Mouse (Mus musculus): ENCODE measurements around the gene Jagn1. TPM values are rescaled to one million over a fixed set of nuclear protein-coding genes. Genes with fewer than 3 reads are reported as not detected.

The Jagn1 gene
- polyA plus RNA-seq, 1 experiment = 14.4 TPM

- Histone ChIP-seq H3K4me1 (ENCODE audit: control insufficient read depth, insufficient read depth, low read length) (peaks cover 4% of the 10 kb centered on the region), H3K4me3 (replicated peaks; ENCODE audit: control insufficient read depth, low read depth, low read length) (no peak within 1 kb of the TSS), H3K27ac (ENCODE audit: control insufficient read depth, insufficient read depth, low read depth, low read length, poor library complexity) (no peak within 1 kb of the TSS; the same call in 1 of the 2 replicates)
- WGBS = 81% methylated on average over 12 of the region's 12 CpGs
- TF ChIP-seq CTCF (IDR thresholded peaks at IDR 0.05; ENCODE audit: control insufficient read depth, insufficient read depth, low read length) (no peak), POLR2A (IDR thresholded peaks at IDR 0.05; ENCODE audit: borderline replicate concordance, control insufficient read depth, low read depth, low read length) (no peak)
Observed at GRCm38 (mm10) chr6:113471297-113471936, 29.0 kb downstream of the Jagn1 start, which contains the start of gene Il17rc. Gene Il17rc, plus strand, starts transcription at chr6:113471427.

- Histone ChIP-seq H3K4me3 (replicated peaks; ENCODE audit: control insufficient read depth, low read depth, low read length) (no peak overlapping the region), H3K4me1 (ENCODE audit: control insufficient read depth, insufficient read depth, low read length) (peaks cover 4% of the 10 kb centered on the region), H3K27ac (ENCODE audit: control insufficient read depth, insufficient read depth, low read depth, low read length, poor library complexity) (no peak overlapping the region; the same call in 1 of the 2 replicates)
- TF ChIP-seq POLR2A (IDR thresholded peaks at IDR 0.05; ENCODE audit: borderline replicate concordance, control insufficient read depth, low read depth, low read length) (no peak), CTCF (IDR thresholded peaks at IDR 0.05; ENCODE audit: control insufficient read depth, insufficient read depth, low read length) (no peak)
- 75% methylated on average over 10 of the region's 10 CpGs for WGBS
Observed at GRCm38 (mm10) chr6:113472061-113472460, 29.7 kb downstream of the Jagn1 start.

GRCm38 (mm10) chr6:113473246-113473645, 30.9 kb downstream of the Jagn1 start:
- Histone ChIP-seq H3K27ac (ENCODE audit: control insufficient read depth, insufficient read depth, low read depth, low read length, poor library complexity) (no peak overlapping the region), H3K4me1 (ENCODE audit: control insufficient read depth, insufficient read depth, low read length) (peaks cover 4% of the 10 kb centered on the region), H3K4me3 (replicated peaks; ENCODE audit: control insufficient read depth, low read depth, low read length) (no peak overlapping the region)
- 26% methylated on average over 2 of the region's 2 CpGs for WGBS
- TF ChIP-seq POLR2A (IDR thresholded peaks at IDR 0.05; ENCODE audit: borderline replicate concordance, control insufficient read depth, low read depth, low read length) (no peak), CTCF (IDR thresholded peaks at IDR 0.05; ENCODE audit: control insufficient read depth, insufficient read depth, low read length) (no peak)

- Histone ChIP-seq H3K4me1 (ENCODE audit: control insufficient read depth, insufficient read depth, low read length) (peaks cover 4% of the 10 kb centered on the region), H3K4me3 (replicated peaks; ENCODE audit: control insufficient read depth, low read depth, low read length) (no peak overlapping the region), H3K27ac (ENCODE audit: control insufficient read depth, insufficient read depth, low read depth, low read length, poor library complexity) (no peak overlapping the region)
- 78% methylated on average over 6 of the region's 6 CpGs for WGBS
- TF ChIP-seq POLR2A (IDR thresholded peaks at IDR 0.05; ENCODE audit: borderline replicate concordance, control insufficient read depth, low read depth, low read length) (no peak), CTCF (IDR thresholded peaks at IDR 0.05; ENCODE audit: control insufficient read depth, insufficient read depth, low read length) (no peak)
Observed at GRCm38 (mm10) chr6:113473715-113474114, 31.3 kb downstream of the Jagn1 start.

GRCm38 (mm10) chr6:113477353-113477752, 35.0 kb downstream of the Jagn1 start:
- TF ChIP-seq CTCF (IDR thresholded peaks at IDR 0.05; ENCODE audit: control insufficient read depth, insufficient read depth, low read length) (no peak), POLR2A (IDR thresholded peaks at IDR 0.05; ENCODE audit: borderline replicate concordance, control insufficient read depth, low read depth, low read length) (no peak)
- Histone ChIP-seq H3K4me3 (replicated peaks; ENCODE audit: control insufficient read depth, low read depth, low read length) (no peak overlapping the region), H3K27ac (ENCODE audit: control insufficient read depth, insufficient read depth, low read depth, low read length, poor library complexity) (no peak overlapping the region), H3K4me1 (ENCODE audit: control insufficient read depth, insufficient read depth, low read length) (no peaks in the 10 kb centered on the region; the same call in 1 of the 2 replicates)
- WGBS = 72% methylated on average over 7 of the region's 7 CpGs

- Histone ChIP-seq H3K27ac (ENCODE audit: control insufficient read depth, insufficient read depth, low read depth, low read length, poor library complexity) (no peak overlapping the region), H3K4me3 (replicated peaks; ENCODE audit: control insufficient read depth, low read depth, low read length) (no peak overlapping the region), H3K4me1 (ENCODE audit: control insufficient read depth, insufficient read depth, low read length) (no peaks in the 10 kb centered on the region; the same call in 1 of the 2 replicates)
- 91% methylated on average over 10 of the region's 10 CpGs for WGBS
- TF ChIP-seq POLR2A (IDR thresholded peaks at IDR 0.05; ENCODE audit: borderline replicate concordance, control insufficient read depth, low read depth, low read length) (no peak), CTCF (IDR thresholded peaks at IDR 0.05; ENCODE audit: control insufficient read depth, insufficient read depth, low read length) (no peak)
Observed at GRCm38 (mm10) chr6:113478906-113479305, 36.5 kb downstream of the Jagn1 start.

- no peak for TF ChIP-seq CTCF (IDR thresholded peaks at IDR 0.05; ENCODE audit: control insufficient read depth, insufficient read depth, low read length)
- TF ChIP-seq POLR2A (IDR thresholded peaks at IDR 0.05; ENCODE audit: borderline replicate concordance, control insufficient read depth, low read depth, low read length) = no peak
- WGBS = 86% methylated on average over 18 of the region's 18 CpGs
- no peak overlapping the region for H3K27ac ChIP-seq (ENCODE audit: control insufficient read depth, insufficient read depth, low read depth, low read length, poor library complexity)
- H3K4me3 ChIP-seq (replicated peaks; ENCODE audit: control insufficient read depth, low read depth, low read length) = no peak overlapping the region
- H3K4me1 ChIP-seq (ENCODE audit: control insufficient read depth, insufficient read depth, low read length) = no peaks in the 10 kb centered on the region; the same call in 1 of the 2 replicates
Observed at GRCm38 (mm10) chr6:113480555-113481373, 38.4 kb downstream of the Jagn1 start.

- 3% methylated on average over 65 of the region's 65 CpGs for WGBS
- peak overlapping the region; percentile 68 for H3K4me3 ChIP-seq (replicated peaks; ENCODE audit: control insufficient read depth, low read depth, low read length)
- H3K4me1 ChIP-seq (ENCODE audit: control insufficient read depth, insufficient read depth, low read length) = no peaks in the 10 kb centered on the region; the same call in 1 of the 2 replicates
- H3K27ac ChIP-seq (ENCODE audit: control insufficient read depth, insufficient read depth, low read depth, low read length, poor library complexity) = peak overlapping the region; percentile 62
- TF ChIP-seq CTCF (IDR thresholded peaks at IDR 0.05; ENCODE audit: control insufficient read depth, insufficient read depth, low read length) = no peak
- TF ChIP-seq POLR2A (IDR thresholded peaks at IDR 0.05; ENCODE audit: borderline replicate concordance, control insufficient read depth, low read depth, low read length) = no peak
Observed at GRCm38 (mm10) chr6:113482477-113483099, 40.2 kb downstream of the Jagn1 start.
